Mouse (Mus musculus): Measurements from ENCODE around the gene Ddx50. TPM values are rescaled to one million over a fixed set of nuclear protein-coding genes. Genes with fewer than 3 reads are reported as not detected.
A peak's percentile ranks its signal among the peaks of the same experiment; 100 is the strongest.
"Not testable (repeated sequence)": the region's sequence is repeated elsewhere in the genome, so short reads cannot be mapped to it uniquely, and the experiment has no call there.

The Ddx50 gene
- polyA plus RNA-seq, 1 experiment from 2014 or later, result 92.3 TPM

DNA sequence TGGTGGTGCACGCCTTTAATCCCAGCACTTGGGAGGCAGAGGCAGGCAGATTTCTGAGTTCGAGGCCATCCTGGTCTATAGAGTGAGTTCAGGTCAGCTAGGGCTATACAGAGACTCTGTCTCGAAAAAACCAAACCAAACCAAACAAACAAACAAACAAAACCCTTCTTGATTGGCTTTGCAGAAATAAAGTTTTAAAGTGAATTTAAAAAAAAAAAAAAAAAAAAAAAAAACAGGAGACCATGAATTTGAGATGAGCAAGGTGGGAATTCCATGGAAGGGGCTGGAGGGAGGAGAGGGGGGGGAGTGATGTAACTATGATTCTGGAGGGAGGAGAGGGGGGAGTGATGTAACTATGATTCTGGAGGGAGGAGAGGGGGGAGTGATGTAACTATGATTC lies 51.7 kb downstream of the Ddx50 start:
- Histone ChIP-seq H3K36me3 (peaks cover 27% of the 10 kb centered on the region), H3K4me1 (replicated peaks) (peaks cover 38% of the 10 kb centered on the region)
- not testable (repeated sequence) for H3K4me3 ChIP-seq; H3K27me3 ChIP-seq; ATAC-seq (ENCODE audit: low FRiP score); H3K9me3 ChIP-seq; H3K4me2 ChIP-seq; H3K9ac ChIP-seq; H3K27ac ChIP-seq
- 100% methylated on average over 3 of the region's 3 CpGs for WGBS

- no peak overlapping the region for H3K9ac ChIP-seq
- no peak overlapping the region for H3K4me2 ChIP-seq
- no peak overlapping the region for H3K27ac ChIP-seq
- no peaks in the 10 kb centered on the region for H3K9me3 ChIP-seq
- no peak for ATAC-seq (ENCODE audit: low FRiP score)
- H3K4me1 ChIP-seq (replicated peaks), result 0 out of 2 replicates have a peak, but pooled peaks cover 5% of the 10 kb centered on the region
- no peak overlapping the region for H3K4me3 ChIP-seq
- H3K36me3 ChIP-seq, result peaks cover 77% of the 10 kb centered on the region
- H3K27me3 ChIP-seq, result no peaks in the 10 kb centered on the region
- WGBS, result 94% methylated on average over 7 of the region's 7 CpGs
Observed at GRCm38 (mm10) chr10:62592496-62592895, 58.5 kb downstream of the Ddx50 start.

- Histone ChIP-seq H3K9ac (no peak overlapping the region), H3K27me3 (no peaks in the 10 kb centered on the region), H3K27ac (no peak overlapping the region), H3K4me1 (replicated peaks) (no peaks in the 10 kb centered on the region), H3K4me3 (no peak overlapping the region), H3K9me3 (no peaks in the 10 kb centered on the region), H3K36me3 (peaks cover 89% of the 10 kb centered on the region), H3K4me2 (no peak overlapping the region)
- peak; percentile 73; the same call in 1 of the 2 replicates for ATAC-seq (ENCODE audit: low FRiP score)
- WGBS, result 44% methylated on average over 6 of the region's 6 CpGs
Observed at GRCm38 (mm10) chr10:62590200-62590599, 60.8 kb downstream of the Ddx50 start.

DNA sequence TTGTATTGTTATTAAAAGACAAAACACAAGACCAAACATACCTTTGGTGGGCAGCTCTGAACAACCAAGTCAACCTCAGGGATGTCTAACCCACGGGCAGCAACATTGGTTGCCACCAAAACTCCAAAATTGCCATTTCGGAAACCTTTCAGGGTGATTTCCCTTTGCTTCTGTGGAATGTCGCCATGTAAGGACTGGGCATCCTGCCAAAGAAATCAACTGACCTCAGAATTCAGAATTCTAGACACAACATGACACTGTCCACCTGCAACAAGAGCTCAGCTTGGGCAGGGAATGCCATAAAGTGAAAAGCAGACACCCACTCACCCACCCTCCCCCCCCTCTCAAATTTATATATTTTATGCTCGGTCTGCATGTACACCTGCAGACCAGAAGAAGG lies 62.4 kb downstream of the Ddx50 start:
- Histone ChIP-seq H3K4me3 (no peak overlapping the region), H3K4me2 (no peak overlapping the region)
- WGBS, result 69% methylated on average over 4 of the region's 4 CpGs

DNA sequence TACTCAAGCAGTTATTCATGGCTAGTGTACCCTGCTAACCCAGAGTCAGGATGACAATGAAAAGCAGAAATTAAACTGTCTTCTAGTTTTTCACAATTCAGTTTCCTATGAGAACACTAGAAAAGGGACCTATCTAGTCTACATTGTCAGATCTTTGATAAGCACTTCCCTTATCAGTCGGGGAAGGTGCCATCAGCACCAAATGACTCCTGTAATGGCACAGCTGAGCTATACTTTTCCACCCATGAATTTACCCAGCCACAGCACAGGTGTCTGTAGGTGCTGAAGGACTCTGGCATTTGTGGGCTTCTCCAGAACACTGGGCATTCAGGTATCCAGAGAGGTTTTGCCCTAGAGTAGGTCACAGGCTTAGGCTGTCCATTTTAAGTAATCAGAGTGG lies 67.8 kb downstream of the Ddx50 start:
- Histone ChIP-seq H3K9ac (no peak overlapping the region), H3K4me2 (no peak overlapping the region), H3K4me3 (no peak overlapping the region), H3K36me3 (peaks cover 79% of the 10 kb centered on the region), H3K27ac (no peak overlapping the region), H3K9me3 (no peaks in the 10 kb centered on the region), H3K4me1 (replicated peaks) (peaks cover 3% of the 10 kb centered on the region), H3K27me3 (no peaks in the 10 kb centered on the region)
- ATAC-seq (ENCODE audit: low FRiP score), result no peak
- 97% methylated on average over 1 of the region's 1 CpGs for WGBS

More for the DNA sequence above, 62.4 kb downstream of the Ddx50 start:
- ATAC-seq (ENCODE audit: low FRiP score), result no peak
- no peaks in the 10 kb centered on the region for H3K9me3 ChIP-seq
- peaks cover 93% of the 10 kb centered on the region for H3K36me3 ChIP-seq
- H3K27me3 ChIP-seq, result no peaks in the 10 kb centered on the region
- no peak overlapping the region for H3K27ac ChIP-seq
- no peaks in the 10 kb centered on the region for H3K4me1 ChIP-seq (replicated peaks)
- no peak overlapping the region for H3K9ac ChIP-seq

GRCm38 (mm10) chr10:62582701-62583100 lies 68.3 kb downstream of the Ddx50 start:
- Histone ChIP-seq H3K36me3 (peaks cover 73% of the 10 kb centered on the region), H3K4me3 (no peak overlapping the region), H3K27ac (no peak overlapping the region), H3K9me3 (no peaks in the 10 kb centered on the region), H3K27me3 (no peaks in the 10 kb centered on the region), H3K4me1 (replicated peaks) (peaks cover 3% of the 10 kb centered on the region), H3K9ac (no peak overlapping the region), H3K4me2 (no peak overlapping the region)
- no peak for ATAC-seq (ENCODE audit: low FRiP score)
- WGBS, result 85% methylated on average over 7 of the region's 7 CpGs

- Histone ChIP-seq H3K27me3 (no peaks in the 10 kb centered on the region), H3K9me3 (no peaks in the 10 kb centered on the region), H3K36me3 (peaks cover 69% of the 10 kb centered on the region), H3K4me2 (no peak overlapping the region), H3K4me1 (replicated peaks) (peaks cover 8% of the 10 kb centered on the region), H3K4me3 (no peak overlapping the region), H3K9ac (no peak overlapping the region), H3K27ac (no peak overlapping the region)
- WGBS, result 89% methylated on average over 17 of the region's 17 CpGs
- ATAC-seq (ENCODE audit: low FRiP score), result no peak
Observed at GRCm38 (mm10) chr10:62582263-62582662, 68.8 kb downstream of the Ddx50 start.

DNA sequence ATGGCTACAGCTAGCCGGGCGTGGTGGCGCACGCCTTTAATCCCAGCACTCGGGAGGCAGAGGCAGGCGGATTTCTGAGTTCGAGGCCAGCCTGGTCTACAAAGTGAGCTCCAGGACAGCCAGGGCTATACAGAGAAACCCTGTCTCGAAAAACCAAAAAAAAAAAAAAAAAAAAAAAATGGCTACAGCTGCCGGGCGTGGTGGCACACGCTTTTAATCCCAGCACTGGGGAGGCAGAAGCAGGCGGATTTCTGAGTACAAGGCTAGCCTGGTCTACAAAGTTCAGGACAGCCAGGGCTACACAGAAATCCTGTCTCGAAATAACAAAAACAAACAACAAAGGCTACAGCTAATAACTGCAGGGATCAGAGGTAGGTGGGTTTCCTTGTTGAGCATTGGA lies 71.9 kb downstream of the Ddx50 start:
- peak overlapping the region; percentile 51; the same call in 1 of the 2 replicates for H3K4me2 ChIP-seq
- ATAC-seq (ENCODE audit: low FRiP score); H3K9me3 ChIP-seq; H3K27ac ChIP-seq; H3K27me3 ChIP-seq; H3K9ac ChIP-seq; H3K4me3 ChIP-seq: not testable (repeated sequence)
- H3K36me3 ChIP-seq, result peaks cover 51% of the 10 kb centered on the region
- 87% methylated on average over 12 of the region's 13 CpGs for WGBS
- H3K4me1 ChIP-seq (replicated peaks), result peaks cover 20% of the 10 kb centered on the region

DNA sequence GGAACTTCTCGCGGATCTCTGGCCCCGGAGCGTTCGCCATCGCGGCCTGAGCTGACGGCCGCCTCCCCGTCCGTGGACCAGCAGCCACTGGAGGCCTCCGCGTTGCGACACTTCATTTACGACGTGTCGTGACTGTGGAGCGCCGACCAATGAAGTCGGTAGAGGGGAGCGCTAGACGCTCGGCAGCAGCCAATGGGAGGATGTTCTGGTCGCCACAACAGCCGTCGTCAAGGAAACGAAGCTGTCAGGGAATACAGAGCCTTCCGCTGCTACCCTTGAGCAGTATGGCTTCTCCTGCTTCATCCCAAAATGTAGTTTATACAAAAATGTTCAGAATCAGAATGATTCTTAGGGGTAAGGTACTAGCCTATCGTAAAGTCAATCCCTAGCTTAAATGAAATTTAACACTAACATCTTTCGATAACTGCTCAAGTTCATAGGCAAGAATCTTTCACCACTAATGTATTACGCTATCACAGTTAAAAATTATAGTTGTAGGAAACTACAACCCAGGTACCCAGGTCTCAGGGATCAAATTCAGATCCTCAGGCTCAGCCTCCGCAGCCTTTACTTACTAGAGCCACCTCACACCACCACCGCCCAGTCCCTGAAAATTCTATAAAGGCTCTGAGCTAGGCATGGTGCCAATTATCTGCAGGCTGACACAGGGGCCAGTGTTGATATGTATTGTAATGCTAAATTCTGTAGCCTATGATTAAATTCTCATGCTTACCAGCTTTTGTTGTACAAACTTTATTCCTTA lies 72.5 kb downstream of the Ddx50 start, which contains the start of gene Kif1bp:
Kif1bp (minus strand) TSS at position 120 of the 763 bp plus-strand sequence.
- peak within 1 kb of the TSS; percentile 86 for H3K4me2 ChIP-seq
- H3K4me1 ChIP-seq (replicated peaks), result peaks cover 20% of the 10 kb centered on the region
- H3K36me3 ChIP-seq, result peaks cover 51% of the 10 kb centered on the region
- H3K9ac ChIP-seq, result peak within 1 kb of the TSS; percentile 92
- peak within 1 kb of the TSS; percentile 90 for H3K4me3 ChIP-seq
- no peaks in the 10 kb centered on the region for H3K9me3 ChIP-seq
- ATAC-seq (ENCODE audit: low FRiP score), result peak; percentile 100
- no peaks in the 10 kb centered on the region for H3K27me3 ChIP-seq
- 5% methylated on average over 33 of the region's 33 CpGs for WGBS
- H3K27ac ChIP-seq, result peak within 1 kb of the TSS; percentile 92

DNA sequence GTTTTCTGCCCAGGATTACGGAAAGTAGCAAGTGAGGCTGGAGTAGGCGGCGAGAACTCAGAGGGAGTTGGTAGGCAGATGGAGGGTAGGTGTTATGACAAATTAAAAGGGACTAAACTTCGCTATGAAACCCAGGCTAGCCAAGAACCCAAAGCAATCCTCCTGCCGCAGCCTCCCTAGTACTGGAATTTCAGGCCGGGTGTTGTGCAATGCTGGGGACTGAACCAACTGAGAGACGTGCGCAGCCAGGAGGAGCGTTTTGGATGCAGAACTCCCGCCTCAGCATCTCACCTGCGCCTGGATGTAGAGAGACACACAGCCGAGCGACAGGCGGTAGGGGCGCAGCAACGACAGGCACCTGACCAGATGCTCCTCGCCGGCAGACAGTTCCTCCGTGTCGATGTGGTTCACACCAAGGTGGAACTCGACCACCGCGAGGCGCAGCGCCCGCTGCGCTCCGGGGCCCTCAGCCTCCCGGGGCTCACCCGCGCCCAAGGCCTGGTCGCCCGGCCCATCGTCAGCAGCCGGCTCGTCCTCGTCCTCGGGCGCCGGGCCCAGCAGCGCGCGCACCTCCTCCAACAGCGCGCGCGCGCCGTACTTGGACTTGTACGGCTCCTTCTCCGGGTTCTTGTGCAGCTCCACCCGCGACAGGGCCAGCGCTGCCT lies 73.2 kb downstream of the Ddx50 start:
- Histone ChIP-seq H3K9ac (peak overlapping the region; percentile 92), H3K9me3 (no peaks in the 10 kb centered on the region), H3K27me3 (no peaks in the 10 kb centered on the region), H3K36me3 (peaks cover 50% of the 10 kb centered on the region), H3K27ac (peak overlapping the region; percentile 92), H3K4me2 (peak overlapping the region; percentile 86), H3K4me3 (peak overlapping the region; percentile 90), H3K4me1 (replicated peaks) (peaks cover 20% of the 10 kb centered on the region)
- ATAC-seq (ENCODE audit: low FRiP score), result peak; percentile 86
- WGBS, result 1% methylated on average over 54 of the region's 54 CpGs

DNA sequence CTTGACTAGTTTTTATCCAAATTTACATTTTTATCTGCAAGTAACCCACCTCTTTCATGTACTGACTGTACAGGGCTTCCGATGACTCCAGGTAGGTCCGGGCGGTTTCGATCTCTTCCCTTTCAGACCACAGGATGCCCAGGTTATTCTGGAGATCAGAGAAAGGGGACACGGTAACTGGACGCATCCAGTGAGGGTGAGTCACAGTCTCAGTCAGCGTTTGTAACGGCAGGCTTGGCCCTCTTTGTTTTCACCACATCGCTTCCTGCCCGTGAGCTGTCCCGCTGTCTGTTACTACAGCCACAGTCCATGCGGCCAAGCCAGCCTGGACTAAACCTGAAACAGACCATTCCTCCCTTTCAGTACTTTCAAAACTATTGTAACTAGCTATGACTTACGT lies 76.0 kb downstream of the Ddx50 start:
- WGBS, result 91% methylated on average over 13 of the region's 13 CpGs
- peaks cover 47% of the 10 kb centered on the region for H3K36me3 ChIP-seq
- no peak overlapping the region for H3K4me3 ChIP-seq
- H3K27ac ChIP-seq, result no peak overlapping the region
- H3K9me3 ChIP-seq, result no peaks in the 10 kb centered on the region
- H3K9ac ChIP-seq, result no peak overlapping the region
- H3K27me3 ChIP-seq, result no peaks in the 10 kb centered on the region
- ATAC-seq (ENCODE audit: low FRiP score), result no peak
- H3K4me2 ChIP-seq, result no peak overlapping the region
- peaks cover 20% of the 10 kb centered on the region for H3K4me1 ChIP-seq (replicated peaks)

- Histone ChIP-seq H3K4me3 (no peak overlapping the region), H3K27ac (no peak overlapping the region), H3K9me3 (no peaks in the 10 kb centered on the region), H3K36me3 (peaks cover 89% of the 10 kb centered on the region), H3K4me2 (no peak overlapping the region), H3K4me1 (replicated peaks) (no peaks in the 10 kb centered on the region), H3K9ac (no peak overlapping the region), H3K27me3 (no peaks in the 10 kb centered on the region)
- no peak for ATAC-seq (ENCODE audit: low FRiP score)
- WGBS, result 97% methylated on average over 7 of the region's 7 CpGs
Observed at GRCm38 (mm10) chr10:62570126-62570871, 80.7 kb downstream of the Ddx50 start.
